In the genomic region with DNA sequence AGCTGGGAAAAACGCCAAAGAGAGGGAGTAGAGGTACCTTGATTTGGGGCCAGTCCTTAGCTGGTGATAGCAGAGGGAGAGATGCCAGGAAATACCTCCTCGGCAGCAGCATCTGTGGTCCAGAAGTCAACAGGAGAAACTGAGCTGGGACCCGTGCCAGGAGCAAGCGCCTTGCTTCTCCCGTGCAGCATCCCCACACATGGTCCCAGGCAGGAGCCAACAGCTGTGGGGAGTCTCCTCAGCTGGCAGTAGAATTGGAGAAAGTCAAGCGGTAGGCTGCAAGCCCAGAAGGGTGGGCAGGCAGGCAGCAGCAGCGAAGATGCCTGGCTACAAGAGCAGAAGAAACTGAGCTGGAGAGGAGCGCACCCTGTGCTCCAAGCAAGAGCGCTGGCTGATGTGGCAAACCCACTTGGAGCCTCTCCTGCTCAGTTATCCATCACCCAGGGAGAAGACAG, we compare ENCODE assay signal across 8 mouse cellular contexts. TPM values are rescaled to one million over a fixed set of nuclear protein-coding genes. Genes with fewer than 3 reads are reported as not detected.
DNase-seq lines count a peak whose midpoint lies in the region; ATAC-seq lines count a peak whose summit lies in the region.

Gpr88 (minus strand) TSS at position 427 of the 455 bp plus-strand sequence.

- peak within 1 kb of the TSS; percentile 65 for H3K4me3 ChIP-seq in forebrain, embryonic 10.5 days
- H3K4me3 ChIP-seq in heart, embryonic 14.5 days (ENCODE audit: control insufficient read depth in 1 of 2, insufficient read depth in 1 of 2, low read depth in 1 of 2, low read length in 2 of 2): peak within 1 kb of the TSS; percentile 45 to 63
- peak within 1 kb of the TSS; percentile 48 for H3K4me3 ChIP-seq in liver, embryonic 12.5 days
- peak within 1 kb of the TSS; percentile 53 for H3K4me3 ChIP-seq in neural tube, embryonic 12.5 days

- 5% methylated on average over 9 of the region's 9 CpGs for WGBS in forebrain, embryonic 10.5 days
- 2% methylated on average over 9 of the region's 9 CpGs for WGBS in heart, embryonic 14.5 days
- WGBS in liver, embryonic 12.5 days (ENCODE audit: insufficient replicate concordance): 10% methylated on average over 9 of the region's 9 CpGs
- WGBS in neural tube, embryonic 12.5 days: 3% methylated on average over 9 of the region's 9 CpGs

- no peaks in the 10 kb centered on the region for H3K36me3 ChIP-seq in forebrain, embryonic 10.5 days (replicated peaks)
- H3K36me3 ChIP-seq in heart, embryonic 14.5 days (ENCODE audit: control insufficient read depth, insufficient read depth, low read length): no peaks in the 10 kb centered on the region
- H3K36me3 ChIP-seq in liver, embryonic 12.5 days: no peaks in the 10 kb centered on the region
- H3K36me3 ChIP-seq in neural tube, embryonic 12.5 days: no peaks in the 10 kb centered on the region

- H3K4me2 ChIP-seq in heart, embryonic 14.5 days (ENCODE audit: low read length): peak within 1 kb of the TSS; percentile 100
- H3K4me2 ChIP-seq in liver, embryonic 12.5 days: peak within 1 kb of the TSS; percentile 71
- peak within 1 kb of the TSS; percentile 100 for H3K4me2 ChIP-seq in neural tube, embryonic 12.5 days (replicated peaks)

- peak within 1 kb of the TSS; percentile 63; the same call in 1 of the 2 replicates for H3K9ac ChIP-seq in heart, embryonic 14.5 days (ENCODE audit: low read length)
- no peak within 1 kb of the TSS for H3K9ac ChIP-seq in liver, embryonic 12.5 days
- H3K9ac ChIP-seq in neural tube, embryonic 12.5 days: peak within 1 kb of the TSS; percentile 61; the same call in 1 of the 2 replicates

- DNase-seq in adrenal gland, adult 2 months: peak; percentile 20
- no peak for DNase-seq in adrenal gland, adult 8-10 months
- peak; percentile 39 for DNase-seq in forebrain, embryonic 10.5 days (ENCODE audit: extremely low spot score, low spot score)
- DNase-seq in kidney, postnatal 25 days: peak; percentile 46 to 59
- DNase-seq in urinary bladder, adult 2 months (ENCODE audit: low spot score): peak; percentile 27

- peaks cover 26% of the 10 kb centered on the region for H3K4me1 ChIP-seq in forebrain, embryonic 10.5 days
- peaks cover 6 to 23% of the 10 kb centered on the region in 2 experiments; a peak in 3 of 4 replicates for H3K4me1 ChIP-seq in heart, embryonic 14.5 days (ENCODE audit: control insufficient read depth in 2 of 2, insufficient read depth in 2 of 2, low read length in 2 of 2)
- H3K4me1 ChIP-seq in liver, embryonic 12.5 days: peaks cover 10% of the 10 kb centered on the region
- H3K4me1 ChIP-seq in neural tube, embryonic 12.5 days: peaks cover 25% of the 10 kb centered on the region

- peaks cover 77% of the 10 kb centered on the region for H3K27me3 ChIP-seq in forebrain, embryonic 10.5 days (ENCODE audit: poor library complexity, severe bottlenecking)
- peaks cover 50% of the 10 kb centered on the region for H3K27me3 ChIP-seq in heart, embryonic 14.5 days (ENCODE audit: control insufficient read depth, insufficient read depth, low read length)
- H3K27me3 ChIP-seq in liver, embryonic 12.5 days (replicated peaks): peaks cover 70% of the 10 kb centered on the region
- H3K27me3 ChIP-seq in neural tube, embryonic 12.5 days (replicated peaks): peaks cover 37% of the 10 kb centered on the region

- no peaks in the 10 kb centered on the region for H3K9me3 ChIP-seq in forebrain, embryonic 10.5 days
- no peaks in the 10 kb centered on the region for H3K9me3 ChIP-seq in heart, embryonic 14.5 days (ENCODE audit: control insufficient read depth, low read length)
- no peaks in the 10 kb centered on the region for H3K9me3 ChIP-seq in liver, embryonic 12.5 days (replicated peaks)
- H3K9me3 ChIP-seq in neural tube, embryonic 12.5 days: no peaks in the 10 kb centered on the region

- ATAC-seq in heart, embryonic 14.5 days (ENCODE audit: insufficient number of reproducible peaks, insufficient read depth, low FRiP score, low read depth): peak; percentile 60
- no peak for ATAC-seq in liver, embryonic 12.5 days
- peak; percentile 48 for ATAC-seq in neural tube, embryonic 12.5 days (ENCODE audit: low FRiP score, low read depth)

- H3K27ac ChIP-seq in forebrain, embryonic 10.5 days: peak within 1 kb of the TSS; percentile 69; the same call in 1 of the 2 replicates
- H3K27ac ChIP-seq in heart, embryonic 14.5 days (replicated peaks in 1 of 2; ENCODE audit: control insufficient read depth in 1 of 2, insufficient read depth in 1 of 2, low read depth in 2 of 2, low read length in 2 of 2): no peak within 1 kb of the TSS
- H3K27ac ChIP-seq in liver, embryonic 12.5 days: no peak within 1 kb of the TSS
- no peak within 1 kb of the TSS for H3K27ac ChIP-seq in neural tube, embryonic 12.5 days

RNA-seq across cellular contexts. Expression of gene Gpr88, which starts in this region (rescaled TPM):
- total RNA-seq in adrenal gland, adult 2 months (2021): under 1 TPM; 0.52 to 0.83 TPM
- 1.9 and 3.1 TPM in 2 replicates for polyA plus RNA-seq in adrenal gland, adult 2 months (2012; rRNA removed)
- total RNA-seq in adrenal gland, adult 8-10 months (2022): 1 to 10 TPM in 2 of 4 experiments, under 1 TPM in 2; 0.45 to 1.7 (median 0.94) TPM
- not detected in 2 replicates for polyA plus RNA-seq in forebrain, embryonic 10.5 days (2016; fragmentation: Nextera tagmentation; extraction: Ambion mirVana)
- 0.35 and 0.57 TPM in 2 replicates for polyA plus RNA-seq in heart, embryonic 14.5 days (2014; fragmentation: Nextera tagmentation; extraction: Ambion mirVana)
- 0.20 and 0.35 TPM in 2 replicates for polyA plus RNA-seq in liver, embryonic 12.5 days (2016; fragmentation: Nextera tagmentation; extraction: Ambion mirVana)
- 0.87 and 1.6 TPM in 2 replicates for polyA plus RNA-seq in neural tube, embryonic 12.5 days (2016; fragmentation: Nextera tagmentation; extraction: Ambion mirVana)
- 1.1 and 1.2 TPM in 2 replicates for polyA plus RNA-seq in urinary bladder, adult 2 months (2012; rRNA removed)

Comparison
In these comparisons a context has a peak if more than half of its experiments do, and no peak if none do; other contexts are left out.
1. Peak in DNase-seq, H3K4me3 ChIP-seq and H3K27ac ChIP-seq in forebrain, embryonic 10.5 days; RNA of the gene not detected or under 1 TPM.
2. Peak in ATAC-seq, H3K4me3 ChIP-seq, H3K9ac ChIP-seq and H3K4me2 ChIP-seq in heart, embryonic 14.5 days; RNA of the gene not detected or under 1 TPM.